Mouse (Mus musculus): ENCODE data around the gene Stxbp1. TPM values are rescaled to one million over a fixed set of nuclear protein-coding genes. Genes with fewer than 3 reads are reported as not detected.
A peak's percentile ranks its signal among the peaks of the same experiment; 100 is the strongest.
"Not testable (repeated sequence)": the region's sequence is repeated elsewhere in the genome, so short reads cannot be mapped to it uniquely, and the experiment has no call there.

Stxbp1 gene
- polyA plus RNA-seq, 2 experiments from 2014 or later = 4.2 to 4.7 TPM

DNA sequence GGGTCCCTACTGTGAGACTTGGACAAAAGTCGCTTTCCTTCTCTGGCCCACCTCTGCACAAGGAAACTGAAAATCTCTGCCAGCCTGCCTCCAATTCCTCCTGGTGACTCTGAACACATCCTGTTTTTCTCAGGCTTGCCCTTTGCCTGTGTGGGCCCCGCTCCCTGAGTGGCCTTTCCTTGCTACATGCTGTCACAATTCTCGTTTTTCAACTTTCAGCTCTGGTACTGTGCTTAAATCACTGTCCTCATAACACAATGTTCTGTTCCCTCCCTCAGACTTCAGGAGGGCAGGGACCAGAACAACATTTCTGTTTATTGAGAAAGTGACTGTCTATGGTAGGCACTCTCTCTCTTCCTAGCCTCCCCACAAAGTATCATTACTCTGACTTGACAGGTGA is 27.0 kb upstream of the Stxbp1 start:
- no peak for ATAC-seq

DNA sequence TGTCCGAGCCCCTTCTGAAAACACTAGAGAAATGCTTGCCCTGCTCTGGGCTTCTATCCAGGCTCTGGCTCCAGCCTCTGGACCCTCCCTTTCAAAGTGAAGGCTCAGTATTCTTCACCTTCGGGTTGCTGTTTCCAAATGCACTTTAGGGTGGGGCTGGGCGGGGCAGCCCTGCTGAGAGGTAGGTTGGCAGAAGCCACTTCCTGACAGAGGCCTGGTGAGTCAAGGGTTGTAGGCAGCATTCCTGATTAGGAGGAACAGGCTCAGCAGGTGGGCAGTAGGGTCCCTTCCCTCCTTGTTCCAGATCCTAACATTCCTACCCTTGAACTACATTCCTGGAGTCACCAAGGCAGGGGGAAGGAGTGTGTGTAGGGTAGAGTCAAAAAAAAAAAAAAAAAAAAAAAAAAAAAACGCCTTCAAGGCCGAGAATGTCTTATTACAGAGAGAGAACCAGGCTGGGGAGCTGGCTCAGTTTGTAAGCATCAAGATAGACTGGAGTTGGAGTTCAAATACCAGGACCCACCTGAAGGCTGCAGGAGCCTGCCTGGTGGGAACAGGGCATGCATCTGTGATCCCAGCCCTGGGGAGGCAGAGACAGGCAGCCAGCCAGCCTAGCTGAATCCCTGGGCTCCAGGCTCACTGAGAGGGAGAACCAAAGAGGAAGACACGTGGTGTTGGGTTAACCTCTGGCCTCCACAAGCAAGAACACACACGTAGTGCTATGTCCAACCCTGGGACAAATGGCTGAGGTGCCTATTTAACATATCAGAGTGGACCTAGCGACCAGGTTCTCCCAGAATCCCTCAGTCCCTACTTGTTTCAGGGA is 23.4 kb upstream of the Stxbp1 start:
- ATAC-seq = peak; percentile 41

DNA sequence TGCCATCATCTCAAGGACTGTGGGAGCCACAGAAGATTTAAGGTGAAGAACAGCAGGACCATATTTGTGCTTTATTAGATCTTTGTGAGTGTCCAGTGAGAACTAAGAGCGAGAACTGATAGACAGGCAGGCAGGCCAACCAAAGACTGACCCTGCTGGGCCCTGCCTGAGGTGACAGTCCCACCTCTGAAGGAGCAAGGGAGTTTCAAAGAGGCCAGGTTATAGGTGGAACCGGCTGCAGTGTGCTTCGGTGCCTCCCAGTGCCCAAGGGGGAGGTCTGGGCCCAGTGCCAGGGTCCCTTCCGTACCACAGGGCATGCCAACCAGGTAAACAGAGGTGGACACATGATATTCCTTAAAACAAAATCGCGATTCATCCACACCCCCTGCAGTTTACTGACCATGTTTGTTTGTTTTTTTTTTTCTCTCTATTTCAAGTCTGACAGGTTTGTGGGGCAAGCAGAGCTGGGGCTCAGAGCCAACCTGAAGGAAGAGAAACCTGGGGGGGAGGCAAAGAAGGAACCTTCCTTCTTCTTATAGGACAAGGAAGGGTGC is 22.8 kb upstream of the Stxbp1 start:
- ATAC-seq = no peak

- ATAC-seq = no peak
Observed at GRCm38 (mm10) chr2:32867354-32867753, 20.3 kb upstream of the Stxbp1 start.

DNA sequence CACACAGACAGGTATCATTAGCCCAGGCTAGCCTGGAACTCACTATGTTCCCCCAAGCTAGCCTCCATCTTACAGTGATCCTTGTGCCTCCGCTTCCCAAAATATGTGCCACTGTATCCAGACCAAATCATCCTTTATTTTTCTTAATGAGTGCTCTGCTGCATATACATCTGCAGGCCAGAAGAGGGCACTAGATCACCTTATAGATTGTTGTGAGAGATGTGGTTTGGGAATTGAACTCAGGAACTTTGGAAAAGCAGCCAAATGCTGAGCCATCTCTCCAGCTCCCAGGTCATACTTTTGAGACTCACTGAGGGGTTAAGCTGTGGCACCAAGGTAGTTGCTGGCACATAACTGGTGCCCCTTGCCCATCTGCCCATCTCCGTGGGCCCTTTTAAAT is 17.7 kb upstream of the Stxbp1 start:
- no peak for ATAC-seq

DNA sequence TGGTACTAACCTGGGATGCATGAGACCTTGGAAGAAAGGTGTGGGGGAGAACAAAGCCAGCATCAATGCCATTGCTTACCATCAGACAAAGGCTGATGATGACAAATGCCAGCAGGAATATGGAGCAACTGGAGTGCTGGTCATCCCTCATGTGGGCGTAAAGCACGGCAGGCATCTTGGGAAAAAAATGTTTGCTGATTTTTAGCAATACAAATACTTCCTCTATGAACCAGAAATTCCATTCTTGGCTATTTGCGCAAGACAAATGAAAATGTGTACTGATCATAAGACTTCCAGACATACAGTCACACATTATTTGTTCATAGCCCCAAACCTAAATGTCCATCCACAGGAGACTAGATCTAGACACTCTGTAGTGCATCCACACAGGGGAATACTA is 16.3 kb upstream of the Stxbp1 start:
- no peak for ATAC-seq

DNA sequence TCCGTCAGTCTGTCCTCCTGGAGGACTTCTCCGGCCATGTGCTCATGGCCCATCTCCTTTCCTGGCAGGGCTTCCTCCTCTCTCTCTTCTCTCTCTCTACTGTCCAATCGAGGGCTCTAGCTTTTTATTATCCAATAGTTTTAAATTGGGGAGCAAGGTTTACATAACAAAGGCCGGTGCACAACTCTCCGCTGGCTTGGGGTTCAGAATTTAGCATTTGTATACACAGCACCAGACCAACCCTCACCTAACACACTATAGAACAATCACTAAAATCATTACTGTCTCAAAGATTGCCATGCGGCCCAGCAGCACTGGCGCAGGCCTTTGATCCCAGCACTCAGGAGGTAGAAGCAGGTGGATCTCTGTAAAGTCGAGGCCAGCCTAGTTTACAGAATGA is 13.8 kb upstream of the Stxbp1 start:
- ATAC-seq = no peak

DNA sequence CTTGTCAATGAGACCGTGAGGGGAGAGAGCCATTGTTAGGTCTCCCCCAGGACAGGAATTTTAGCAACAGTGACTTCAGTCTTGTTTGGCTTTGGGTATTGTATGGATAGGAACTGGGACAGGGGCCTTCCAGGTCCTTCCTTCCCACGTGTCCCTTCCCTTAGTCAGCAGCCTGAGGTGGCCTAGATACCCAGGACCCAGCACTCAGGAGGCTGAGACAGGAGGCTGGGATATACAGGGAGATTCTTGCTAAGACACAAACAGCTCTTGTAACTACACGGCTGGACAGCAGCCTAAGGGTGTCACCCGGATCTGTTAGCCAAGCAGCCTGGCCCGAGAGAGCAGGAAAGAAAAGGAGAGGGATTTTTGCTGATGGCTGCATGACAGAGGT is 12.6 kb upstream of the Stxbp1 start:
- ATAC-seq = no peak

DNA sequence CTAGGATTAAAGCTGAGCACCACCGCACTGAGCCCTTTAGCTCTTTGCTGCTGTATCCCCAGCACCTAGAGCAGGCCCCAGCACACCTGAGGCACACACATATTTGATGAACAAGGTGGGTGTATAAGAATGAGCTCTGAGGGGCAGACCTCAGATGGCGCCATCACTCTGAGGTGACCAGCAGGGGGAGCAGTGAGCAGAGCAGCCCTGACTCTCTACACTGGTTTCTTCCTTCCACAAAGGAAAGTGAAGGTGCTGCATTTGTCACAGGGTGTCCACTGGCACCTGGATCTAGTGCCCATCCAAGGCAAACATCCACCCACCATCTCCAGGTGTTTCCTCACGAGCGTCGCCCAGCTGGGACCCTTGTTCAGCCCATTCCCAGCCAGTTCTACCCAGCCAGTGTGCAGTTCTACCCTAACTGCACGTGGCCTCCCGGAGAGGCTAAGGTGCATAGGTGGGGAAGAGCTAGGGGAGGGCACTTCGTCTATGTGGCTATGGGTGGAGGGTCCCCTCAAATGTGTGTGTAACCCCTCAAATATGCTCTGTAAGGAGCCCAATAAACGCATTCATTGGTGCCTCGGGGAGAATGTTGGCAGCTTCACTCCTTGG is 12.1 kb upstream of the Stxbp1 start:
- ATAC-seq = peak; percentile 60

DNA sequence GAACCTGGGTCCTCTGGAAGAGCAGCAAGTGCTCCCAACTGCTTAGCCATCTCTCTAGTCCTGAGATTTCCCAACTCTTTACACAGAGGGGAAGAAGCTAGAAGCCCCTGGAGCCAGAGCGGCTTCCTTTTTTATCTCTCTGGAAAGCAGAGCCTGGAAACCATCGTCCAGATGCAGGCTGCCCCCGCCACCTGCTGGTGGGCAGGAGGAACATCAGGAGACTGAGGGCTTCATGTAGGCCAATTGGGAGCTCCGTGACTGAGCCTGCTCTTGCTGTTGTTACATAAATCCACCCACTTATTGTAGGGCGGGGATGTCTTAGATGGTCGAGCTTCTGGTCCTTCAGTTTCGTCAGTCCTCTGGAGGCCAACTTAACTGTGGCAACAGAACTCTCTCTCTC is 10.5 kb upstream of the Stxbp1 start:
- ATAC-seq = peak; percentile 86

DNA sequence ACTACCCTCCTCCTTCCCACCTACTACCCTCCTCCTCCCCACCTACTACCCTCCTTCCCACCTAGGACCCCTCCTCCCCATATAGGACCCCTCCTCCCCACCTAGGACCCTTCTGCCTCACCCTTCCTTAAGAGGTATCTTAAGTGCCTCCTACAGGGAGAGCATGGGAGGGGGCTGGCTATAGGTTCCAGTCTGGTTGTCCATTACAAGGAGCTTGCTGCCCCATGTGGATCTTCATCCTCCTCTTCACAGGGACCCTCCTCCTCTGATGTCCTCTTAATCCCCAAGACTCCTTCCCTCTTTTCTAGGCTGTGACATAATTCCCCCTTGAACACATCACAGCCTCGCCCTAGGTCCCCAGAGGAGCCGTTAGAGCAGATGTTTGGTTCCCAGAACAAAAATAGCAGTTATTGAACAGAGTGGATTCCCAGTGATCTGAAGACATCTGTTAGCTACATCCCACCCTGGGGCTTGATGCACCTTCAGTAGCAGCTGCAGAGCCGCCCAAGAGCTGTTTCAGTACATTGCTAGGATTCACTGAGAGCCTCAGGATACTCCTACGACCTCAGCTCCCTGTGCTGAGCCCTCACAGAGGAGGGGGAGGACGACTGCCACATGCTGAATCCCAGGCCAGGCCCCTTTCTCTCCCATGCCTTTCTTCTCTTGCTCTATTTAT is 8.9 kb upstream of the Stxbp1 start:
- ATAC-seq = no peak

DNA sequence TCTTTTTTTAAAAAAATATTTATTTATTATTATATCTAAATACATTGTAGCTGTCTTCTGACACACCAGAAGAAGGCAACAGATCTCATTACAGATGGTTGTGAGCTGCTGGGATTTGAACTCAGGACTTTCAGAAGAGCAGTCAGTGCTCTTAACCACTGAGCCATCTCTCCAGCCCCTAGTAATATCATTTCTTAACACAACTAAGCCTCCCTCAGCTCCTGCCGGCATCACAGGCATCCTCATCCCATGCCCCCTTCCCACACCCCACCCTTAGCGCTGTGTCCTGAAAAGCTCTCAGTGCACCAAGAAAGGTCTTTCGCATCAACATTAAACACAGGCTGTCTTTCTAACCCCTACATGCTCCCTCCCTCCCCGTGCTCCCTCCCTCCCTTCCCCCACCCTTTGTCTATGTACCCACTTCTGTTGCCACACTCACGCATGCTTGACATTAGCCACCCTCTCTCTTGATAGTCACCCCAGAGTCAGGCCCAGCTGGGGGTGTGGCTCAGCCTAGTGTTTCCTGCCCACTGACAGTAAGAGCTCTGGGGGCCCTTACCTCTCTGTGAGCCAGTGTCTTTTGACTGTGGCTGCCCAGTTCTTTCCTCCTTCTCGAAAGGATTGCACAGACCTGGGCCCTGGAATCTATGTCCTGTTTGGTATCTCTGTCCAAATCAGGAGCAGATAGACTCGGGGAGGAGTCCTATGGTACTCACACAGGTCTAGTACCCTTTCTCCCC is 8.2 kb upstream of the Stxbp1 start:
- ATAC-seq = no peak

DNA sequence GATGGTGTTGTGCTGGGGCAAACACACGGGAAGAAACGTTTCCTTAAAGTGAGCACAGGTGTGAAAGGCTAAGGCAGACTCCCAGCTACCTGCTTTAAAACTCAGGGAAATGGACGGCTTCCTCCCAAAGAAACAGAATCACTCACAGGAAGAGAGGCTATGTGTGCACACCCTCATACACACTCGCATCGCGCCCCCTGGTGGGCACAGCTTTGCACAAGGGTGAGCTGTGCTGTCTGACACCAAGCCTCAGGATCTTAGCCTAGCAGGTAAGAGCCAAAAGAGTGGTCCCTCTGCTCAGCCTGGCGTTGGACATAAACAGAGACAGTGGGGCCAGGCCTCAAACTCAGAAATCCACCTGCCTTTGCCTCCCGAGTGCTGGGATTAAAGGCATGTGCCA is 7.2 kb upstream of the Stxbp1 start:
- ATAC-seq = peak; percentile 76

DNA sequence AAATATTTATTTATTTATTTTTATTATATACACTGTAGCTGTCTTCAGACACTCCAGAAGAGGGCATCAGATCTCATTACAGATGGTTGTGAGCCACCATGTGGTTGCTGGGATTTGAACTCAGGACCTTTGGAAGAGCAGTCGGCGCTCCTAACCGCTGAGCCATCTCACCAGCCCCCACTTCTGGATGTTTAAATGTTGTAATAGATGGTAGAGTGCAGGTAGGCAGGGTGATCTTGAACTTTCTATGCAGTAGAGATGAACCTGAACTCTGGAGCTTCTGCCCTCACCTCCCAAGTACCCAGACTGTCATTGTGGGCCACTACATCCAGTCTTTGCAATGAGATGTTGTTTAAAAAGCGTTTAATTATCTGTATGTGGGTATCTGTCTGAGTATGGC is 6.7 kb upstream of the Stxbp1 start:
- not testable (repeated sequence) for ATAC-seq

GRCm38 (mm10) chr2:32852156-32852555 is 5.1 kb upstream of the Stxbp1 start:
- no peak for ATAC-seq

GRCm38 (mm10) chr2:32847468-32847821 is 400 bp upstream of the Stxbp1 start:
- peak; percentile 39 for ATAC-seq

GRCm38 (mm10) chr2:32846101-32846804 is 792 bp downstream of the Stxbp1 start:
- ATAC-seq = peak; percentile 36

GRCm38 (mm10) chr2:32845572-32846100 is 1.4 kb downstream of the Stxbp1 start:
- peak; percentile 2 for ATAC-seq

GRCm38 (mm10) chr2:32842558-32842957 is 4.5 kb downstream of the Stxbp1 start:
- ATAC-seq = no peak

DNA sequence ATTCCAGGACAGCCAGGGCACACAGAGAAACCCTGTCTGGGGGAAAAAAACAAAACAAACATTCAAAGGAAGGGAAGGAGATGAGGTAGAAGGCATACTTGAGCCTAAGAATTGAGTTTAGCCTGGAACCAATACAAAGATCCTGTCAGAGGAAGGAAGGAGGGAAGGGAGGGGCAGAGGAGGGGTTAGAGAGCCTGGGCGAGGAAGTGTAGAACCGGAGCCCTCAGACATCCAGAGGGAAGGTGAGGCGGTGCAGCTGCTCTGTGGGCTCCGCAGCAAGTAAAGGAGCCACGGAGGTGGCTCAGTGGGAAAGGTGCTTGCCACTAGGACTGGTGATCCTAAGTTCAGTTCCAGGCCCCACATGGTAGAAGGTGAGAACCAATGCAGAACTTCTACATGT is 5.9 kb downstream of the Stxbp1 start:
- no peak for ATAC-seq

DNA sequence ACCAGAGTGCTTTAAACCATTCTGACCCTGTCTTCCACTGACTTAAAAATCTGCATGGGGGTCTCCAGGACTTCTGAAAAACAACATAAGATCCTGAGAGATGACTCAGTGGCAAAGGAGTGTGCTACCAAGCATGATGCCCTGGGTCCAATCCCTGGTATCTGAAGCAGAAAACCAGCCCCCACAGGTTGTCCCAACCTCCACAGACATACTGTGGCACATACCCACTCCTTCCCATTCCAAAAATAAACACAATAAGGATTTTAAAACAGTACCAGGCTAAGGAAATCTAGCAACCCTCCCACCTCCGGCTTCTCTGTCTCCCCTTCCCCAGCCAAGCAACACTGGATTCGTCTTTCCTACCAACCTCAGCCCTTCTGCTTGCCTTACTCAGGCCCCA is 7.8 kb downstream of the Stxbp1 start:
- ATAC-seq = no peak

Measured in CD4-positive, CD25-positive, alpha-beta regulatory T cell, adult 4 months (primary cell).